Mouse (Mus musculus) liver, embryonic 14.5 days (tissue): ENCODE measurements at regions not wholly inside any gene's neighbourhood (a gene's known extent, or its start where the extent isn't known, plus 50 kb on each side); places are given as distances from the start of the nearest gene placed in this dataset.
A peak's percentile ranks its signal among the peaks of the same experiment; 100 is the strongest.
"Not testable (repeated sequence)": the region's sequence is repeated elsewhere in the genome, so short reads cannot be mapped to it uniquely, and the experiment has no call there.

Source experiments
- ATAC-seq: fragments of 200-750 bp; cut with Nextera tagmentation; 2 replicates; pipeline ENCODE4 v1.8.0; 2017; ENCODE audit warnings: moderate number of reproducible peaks, mild to moderate bottlenecking, moderate library complexity; ENCODE audit not compliant: insufficient read depth
- DNase-seq, 3 experiments: peaks; one replicate each; pipeline ENCODE4 v3.0.0-alpha.2; 2012 to 2013; ENCODE audit warnings: low read depth in 3 of 3, low spot score in 3 of 3
- H3K27ac ChIP-seq: fragments of 300-500 bp; sonication (generic); 2 replicates; pipeline ENCODE4 v1.5.1; 2014; ENCODE audit warnings: moderate library complexity, mild to moderate bottlenecking, control low read depth, inconsistent platforms
- H3K27me3 ChIP-seq: fragments of 300-500 bp; sonication (generic); 2 replicates; pipeline ENCODE4 v1.6.1; 2014; ENCODE audit warnings: mild to moderate bottlenecking, low read length, moderate library complexity; ENCODE audit not compliant: control insufficient read depth, insufficient read depth
- H3K36me3 ChIP-seq: fragments of 300-500 bp; sonication (generic); replicated peaks from 2 replicates; pipeline ENCODE4 v1.6.1; 2014; ENCODE audit warnings: low read depth; ENCODE audit not compliant: control insufficient read depth, insufficient read depth
- H3K4me1 ChIP-seq, 2 experiments: fragments of 200-500 bp in 1 of 2; fragments of 300-500 bp in 1 of 2; sonication (generic) in 1 of 2; replicated peaks; 2 replicates each; pipeline ENCODE4 v1.6.1; 2012 to 2014; ENCODE audit warnings: antibody characterized with exemption in 1 of 2, inconsistent platforms in 1 of 2, low read length in 1 of 2; ENCODE audit not compliant: control insufficient read depth in 2 of 2, insufficient read depth in 2 of 2
- H3K4me2 ChIP-seq: fragments of 300-500 bp; sonication (generic); 2 replicates; pipeline ENCODE4 v1.6.1; 2014; ENCODE audit warnings: low read depth, mild to moderate bottlenecking, control low read depth, moderate library complexity
- H3K4me3 ChIP-seq, 2 experiments: fragments of 200-500 bp in 1 of 2; fragments of 300-500 bp in 1 of 2; sonication (generic) in 1 of 2; 2 replicates each; pipeline ENCODE4 v1.5.1; 2012 to 2014; ENCODE audit warnings: low read depth in 2 of 2, low read length in 2 of 2, mild to moderate bottlenecking in 2 of 2, control low read depth in 1 of 2, inconsistent platforms in 1 of 2, moderate library complexity in 1 of 2; ENCODE audit not compliant: insufficient read depth in 1 of 2
- H3K9ac ChIP-seq: fragments of 300-500 bp; sonication (generic); replicated peaks from 2 replicates; pipeline ENCODE4 v1.6.1; 2014; ENCODE audit warnings: mild to moderate bottlenecking, control low read depth, moderate library complexity
- H3K9me3 ChIP-seq: fragments of 300-500 bp; sonication (generic); 2 replicates; pipeline ENCODE4 v1.6.1; 2016; ENCODE audit warnings: low read length, mixed read lengths; ENCODE audit not compliant: control insufficient read depth
- CTCF ChIP-seq: IDR thresholded peaks from 2 replicates; pipeline ENCODE4 v1.5.1; 2016; ENCODE audit warnings: antibody characterized with exemption, low read depth, control low read depth
- EP300 ChIP-seq: IDR thresholded peaks from 2 replicates; pipeline ENCODE4 v1.6.1; 2016; ENCODE audit warnings: antibody characterized with exemption, low read depth
- WGBS: fragments of 180-500 bp; shearing (Covaris S2); extraction: QIAGEN DNeasy Blood & Tissue Kit; methylation state at CpG from one replicate; pipeline ENCODE4 v1.1.7; 2014; ENCODE audit not compliant: insufficient replicate concordance; 5-methylcytosine and 5-hydroxymethylcytosine counted together

- H3K9me3 ChIP-seq = no peaks in the 10 kb centered on the region
- H3K9ac ChIP-seq = no peak overlapping the region
- no peaks in the 10 kb centered on the region for H3K4me1 ChIP-seq
- no peak overlapping the region for H3K4me3 ChIP-seq
- no peaks in the 10 kb centered on the region for H3K27me3 ChIP-seq
- no peaks in the 10 kb centered on the region for H3K36me3 ChIP-seq
- DNase-seq (no peak), ATAC-seq (no peak)
- TF ChIP-seq EP300 (no peak), CTCF (no peak)
- no peak overlapping the region for H3K4me2 ChIP-seq
- H3K27ac ChIP-seq = no peak overlapping the region
- 37% methylated on average over 3 of the region's 3 CpGs for WGBS
These were observed 242.8 kb upstream of the Vmn1r3 start for GRCm38 (mm10) chr4:3427968-3428367.

- Histone ChIP-seq H3K4me1 (peaks cover 0 to 2% of the 10 kb centered on the region in 2 experiments; a peak in 1 of 4 replicates), H3K4me2 (no peak overlapping the region), H3K27ac (no peak overlapping the region), H3K4me3 (no peak overlapping the region), H3K9me3 (no peaks in the 10 kb centered on the region), H3K36me3 (no peaks in the 10 kb centered on the region), H3K27me3 (no peaks in the 10 kb centered on the region), H3K9ac (no peak overlapping the region)
- TF ChIP-seq EP300 (no peak), CTCF (peak; percentile 45; the same call in 1 of the 2 replicates)
- no peak for ATAC-seq
- DNase-seq = peak; percentile 14 to 23 (median 20)
- WGBS = 19% methylated on average over 3 of the region's 3 CpGs
These were observed 234.9 kb upstream of the Vmn1r3 start for GRCm38 (mm10) chr4:3419920-3420499.

GRCm38 (mm10) chr4:3416670-3417069 lies 231.5 kb upstream of the Vmn1r3 start:
- Histone ChIP-seq H3K27me3 (no peaks in the 10 kb centered on the region), H3K9me3 (no peaks in the 10 kb centered on the region), H3K9ac (no peak overlapping the region), H3K4me3 (no peak overlapping the region), H3K4me2 (no peak overlapping the region), H3K36me3 (no peaks in the 10 kb centered on the region), H3K27ac (no peak overlapping the region), H3K4me1 (peaks cover 0 to 7% of the 10 kb centered on the region in 2 experiments; a peak in 2 of 4 replicates)
- TF ChIP-seq EP300 = no peak
- no peak for TF ChIP-seq CTCF
- DNase-seq (no peak), ATAC-seq (no peak)
- 67% methylated on average over 5 of the region's 5 CpGs for WGBS

GRCm38 (mm10) chr4:3414442-3415022 lies 229.4 kb upstream of the Vmn1r3 start:
- not testable (repeated sequence) for H3K9ac ChIP-seq, H3K4me2 ChIP-seq, H3K36me3 ChIP-seq, H3K27me3 ChIP-seq, H3K4me1 ChIP-seq, H3K4me3 ChIP-seq, H3K9me3 ChIP-seq, ATAC-seq, H3K27ac ChIP-seq, DNase-seq
- 55% methylated on average over 1 of the region's 1 CpGs for WGBS

GRCm38 (mm10) chr4:3413493-3414441 lies 228.6 kb upstream of the Vmn1r3 start:
- WGBS = 18% methylated on average over 15 of the region's 15 CpGs
- Histone ChIP-seq H3K9me3 (no peaks in the 10 kb centered on the region), H3K4me1 (peaks cover 0 to 6% of the 10 kb centered on the region in 2 experiments; a peak in 1 of 4 replicates), H3K27ac (no peak overlapping the region), H3K4me2 (no peak overlapping the region), H3K36me3 (no peaks in the 10 kb centered on the region), H3K27me3 (no peaks in the 10 kb centered on the region), H3K9ac (no peak overlapping the region), H3K4me3 (no peak overlapping the region)
- no peak for DNase-seq
- ATAC-seq = no peak
- TF ChIP-seq EP300 (no peak), CTCF (no peak)

DNA sequence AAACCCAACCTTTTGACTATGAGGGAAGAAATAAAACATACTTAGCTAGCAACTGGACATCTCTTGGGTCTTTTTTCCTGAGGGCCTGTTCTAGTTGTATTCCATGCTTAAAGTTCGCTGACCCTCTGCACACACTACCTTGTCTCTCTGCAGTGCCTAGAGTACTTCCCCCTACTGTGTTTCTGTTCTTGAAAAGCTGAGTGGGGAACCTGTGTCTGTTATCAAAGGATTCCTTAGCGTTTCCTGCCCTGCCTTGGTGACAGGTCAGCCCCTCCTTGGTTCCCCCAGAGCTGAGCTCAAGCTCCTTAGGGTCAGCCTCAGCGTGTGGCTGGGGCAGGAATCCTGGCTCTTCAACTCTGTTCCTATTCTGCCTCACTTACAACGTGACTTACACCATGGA lies 227.2 kb upstream of the Vmn1r3 start:
- H3K9me3 ChIP-seq, H3K4me1 ChIP-seq, H3K9ac ChIP-seq, H3K4me2 ChIP-seq, H3K27ac ChIP-seq, DNase-seq, H3K27me3 ChIP-seq, ATAC-seq, H3K36me3 ChIP-seq, H3K4me3 ChIP-seq: not testable (repeated sequence)
- 11% methylated on average over 4 of the region's 4 CpGs for WGBS

GRCm38 (mm10) chr4:3402856-3403255 lies 217.7 kb upstream of the Vmn1r3 start:
- H3K27ac ChIP-seq, H3K4me1 ChIP-seq, H3K9ac ChIP-seq, H3K9me3 ChIP-seq, DNase-seq, H3K27me3 ChIP-seq, H3K4me2 ChIP-seq, H3K36me3 ChIP-seq, H3K4me3 ChIP-seq, ATAC-seq: not testable (repeated sequence)
- 47% methylated on average over 4 of the region's 4 CpGs for WGBS
